Mouse (Mus musculus): ENCODE measurements around the gene Pde2a.

Gene Pde2a

DNA sequence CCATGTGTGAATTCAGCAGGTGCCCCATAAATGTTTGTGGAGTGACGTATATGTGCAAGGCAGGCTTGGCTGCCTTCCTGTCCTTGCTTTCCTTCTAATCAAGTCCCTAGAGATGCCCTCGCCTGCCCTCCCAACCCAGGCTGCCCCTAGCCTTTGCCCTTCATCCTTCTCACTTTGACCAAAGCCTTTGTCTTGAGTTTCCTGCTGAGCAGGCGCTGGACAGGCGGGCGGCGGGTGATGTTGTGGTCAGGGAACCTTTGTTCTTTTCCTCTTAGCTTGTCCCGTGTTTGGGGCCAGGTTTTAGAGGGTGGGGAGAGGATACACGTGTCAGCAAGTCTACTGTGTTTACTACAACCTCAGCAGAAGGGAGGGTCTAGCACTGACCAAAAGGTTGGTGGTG is 32.2 kb downstream of the Pde2a start:
- no peak for DNase-seq (ENCODE audit: low read depth, low spot score)

DNA sequence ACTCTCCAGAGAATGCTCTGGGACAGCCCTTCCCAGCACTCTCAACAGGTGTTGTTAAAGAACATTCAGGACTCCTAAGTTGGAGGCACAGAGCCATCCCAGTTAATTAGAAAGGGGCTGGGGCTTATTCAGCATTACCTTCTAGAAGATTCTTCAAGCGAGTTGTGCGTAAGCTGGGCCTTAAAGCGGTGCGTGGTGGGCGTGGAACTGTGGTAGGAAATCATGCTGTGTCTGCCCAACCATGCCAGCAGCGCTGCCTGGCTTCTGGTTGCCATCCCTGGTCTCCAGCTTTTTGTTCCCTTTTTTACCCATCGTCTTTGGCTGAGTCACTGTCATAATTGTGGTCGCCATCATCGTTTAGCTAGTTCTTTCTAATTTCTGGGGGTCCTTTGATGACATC is 33.0 kb downstream of the Pde2a start:
- DNase-seq (ENCODE audit: low read depth, low spot score) = no peak

DNA sequence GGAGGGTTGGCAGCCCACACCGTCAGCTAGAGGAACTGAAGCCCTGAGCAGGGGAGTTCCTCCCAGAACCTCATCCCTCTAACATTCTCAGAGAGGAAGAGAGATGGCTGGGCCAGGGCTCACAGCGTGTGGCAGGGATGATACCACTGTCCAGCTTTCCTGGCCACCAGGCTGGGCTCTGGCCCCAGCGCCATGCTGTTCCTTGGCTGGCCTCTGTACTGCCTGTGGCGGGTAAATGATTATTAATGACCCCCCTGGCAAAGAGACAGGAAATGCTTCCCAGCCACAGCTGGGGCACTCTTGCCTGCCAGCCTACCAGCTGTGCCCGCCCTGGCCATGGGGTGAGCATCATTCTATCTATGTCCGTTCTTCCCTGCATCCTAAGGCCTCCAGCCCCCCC is 33.6 kb downstream of the Pde2a start:
- DNase-seq (ENCODE audit: low read depth, low spot score) = no peak

DNA sequence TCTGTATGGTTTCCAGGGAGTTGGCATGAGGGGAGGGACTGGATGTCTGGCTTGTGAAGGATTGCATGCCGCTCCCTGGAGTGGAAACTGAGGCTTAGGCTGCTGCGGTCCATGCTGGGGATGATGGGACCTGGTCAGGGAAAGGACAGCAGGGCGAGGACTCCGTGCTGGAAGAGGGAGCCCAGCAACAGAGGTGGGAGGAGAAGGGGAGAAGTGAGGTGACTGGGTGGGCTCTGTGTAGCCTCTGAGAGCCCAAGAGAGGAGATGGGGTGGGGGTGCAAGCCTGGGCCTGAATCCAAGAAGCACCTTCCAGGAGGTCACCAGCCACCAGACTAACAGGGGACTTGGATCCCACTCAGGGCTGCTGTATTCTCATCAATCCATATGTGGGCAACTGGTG is 34.8 kb downstream of the Pde2a start:
- DNase-seq (ENCODE audit: low read depth, low spot score) = no peak

DNA sequence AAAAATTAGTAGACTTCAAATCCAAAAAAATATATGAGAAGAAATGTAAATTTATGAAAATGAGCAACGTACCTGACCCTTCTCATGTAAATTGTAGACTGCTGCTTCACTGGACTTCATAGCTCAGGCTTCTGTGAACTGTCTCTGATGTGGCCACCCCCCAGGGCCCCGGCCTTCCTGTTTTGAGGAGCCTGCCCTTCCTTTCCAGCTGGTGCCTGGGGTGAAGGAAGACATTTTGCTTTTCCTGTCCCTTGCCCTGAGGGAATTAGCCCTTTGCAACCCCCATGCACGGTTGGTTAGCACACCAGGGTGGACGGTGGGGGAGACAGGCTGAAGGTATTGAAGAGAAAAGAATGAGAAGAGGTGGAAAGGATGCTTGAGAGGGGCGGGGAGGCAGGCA is 35.3 kb downstream of the Pde2a start:
- DNase-seq (ENCODE audit: low read depth, low spot score) = no peak

DNA sequence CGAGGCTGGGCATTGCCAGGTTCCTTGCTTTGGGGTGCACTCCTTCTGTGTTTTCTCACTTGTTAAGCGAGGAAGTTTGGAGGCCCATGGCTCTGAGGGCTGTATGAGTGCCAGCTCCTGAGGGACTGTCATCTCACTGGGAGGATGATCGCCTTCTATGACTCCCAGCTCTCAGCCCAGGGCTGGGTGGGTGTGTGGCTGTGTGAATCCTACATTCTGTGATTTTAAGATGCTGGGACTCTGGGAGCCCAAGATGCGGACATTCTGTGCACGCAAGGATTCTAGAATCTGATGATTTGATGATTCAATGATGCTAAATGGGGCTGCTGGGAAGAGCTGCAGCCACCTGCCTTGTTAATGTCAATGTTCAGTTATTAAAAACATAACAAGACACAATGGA is 35.8 kb downstream of the Pde2a start:
- DNase-seq (ENCODE audit: low read depth, low spot score) = no peak

DNA sequence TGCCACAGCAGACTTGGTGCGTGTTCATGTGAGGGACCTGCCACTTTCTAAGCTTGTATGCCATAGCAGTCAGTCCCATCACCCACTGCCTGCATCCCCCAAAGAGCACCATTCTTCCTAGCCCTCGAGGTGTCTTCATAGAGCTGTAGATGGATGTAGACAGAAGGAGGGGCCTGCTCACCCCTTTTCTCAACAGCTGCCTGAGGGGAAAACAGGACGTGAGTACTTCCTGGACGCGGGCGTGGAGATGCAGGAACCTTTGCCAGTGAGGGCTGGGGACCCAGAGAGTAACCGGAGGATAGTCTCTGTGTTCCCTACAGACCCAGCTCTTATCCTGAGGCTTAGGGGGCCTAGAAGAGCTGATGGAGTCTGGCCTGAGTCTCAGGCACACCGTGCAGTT is 36.3 kb downstream of the Pde2a start:
- no peak for DNase-seq (ENCODE audit: low read depth, low spot score)

DNA sequence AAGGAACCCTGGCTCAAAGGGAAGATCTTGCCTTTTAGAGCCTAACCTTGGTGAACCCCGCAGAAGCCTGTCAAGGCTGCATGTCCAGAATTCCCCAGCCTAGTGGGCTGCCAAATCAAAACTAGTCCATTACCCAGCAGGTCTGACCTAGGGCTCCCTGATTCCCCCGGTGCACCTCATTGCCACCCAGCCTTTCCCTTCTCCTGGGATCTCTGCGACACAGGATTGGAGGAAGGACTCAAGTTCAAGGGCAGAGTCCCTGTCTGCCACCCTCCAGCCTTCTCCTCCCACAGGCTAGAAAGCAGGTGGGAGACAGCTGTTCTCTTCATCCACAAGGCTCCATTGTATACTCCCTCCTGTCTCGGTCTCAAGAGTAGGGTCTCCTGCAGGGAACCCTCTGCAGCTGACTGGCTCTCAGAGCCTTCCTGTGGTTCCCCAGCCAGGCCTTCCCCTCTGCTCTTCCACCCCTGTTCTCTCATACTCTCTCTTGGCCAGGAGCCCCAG is 36.8 kb downstream of the Pde2a start:
- no peak for DNase-seq (ENCODE audit: low read depth, low spot score)

DNA sequence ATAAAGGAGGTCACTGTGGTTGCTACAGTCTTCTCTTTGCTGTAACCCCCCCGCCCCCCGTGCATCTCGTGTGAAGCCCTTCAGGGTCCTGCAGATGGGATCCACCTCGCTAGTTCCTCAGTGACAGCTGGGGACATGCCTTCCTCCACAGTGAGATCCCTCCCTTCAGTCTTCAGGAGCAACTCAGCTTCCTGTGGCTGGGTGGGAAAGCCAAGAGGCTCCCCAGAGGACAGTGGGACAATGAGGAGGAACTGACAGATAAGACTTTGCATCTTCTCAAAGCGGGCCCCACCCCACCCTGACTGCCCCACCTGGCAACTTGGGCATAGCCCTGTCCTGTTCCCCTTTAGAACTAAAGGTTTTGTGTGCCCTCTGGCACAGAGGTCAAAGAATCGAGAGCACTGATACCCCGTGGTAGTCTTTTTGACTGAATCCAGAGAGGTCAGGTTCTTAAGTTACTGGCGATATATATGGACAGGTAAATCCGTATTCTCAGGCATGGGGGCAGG is 37.9 kb downstream of the Pde2a start:
- DNase-seq (ENCODE audit: low read depth, low spot score) = no peak

DNA sequence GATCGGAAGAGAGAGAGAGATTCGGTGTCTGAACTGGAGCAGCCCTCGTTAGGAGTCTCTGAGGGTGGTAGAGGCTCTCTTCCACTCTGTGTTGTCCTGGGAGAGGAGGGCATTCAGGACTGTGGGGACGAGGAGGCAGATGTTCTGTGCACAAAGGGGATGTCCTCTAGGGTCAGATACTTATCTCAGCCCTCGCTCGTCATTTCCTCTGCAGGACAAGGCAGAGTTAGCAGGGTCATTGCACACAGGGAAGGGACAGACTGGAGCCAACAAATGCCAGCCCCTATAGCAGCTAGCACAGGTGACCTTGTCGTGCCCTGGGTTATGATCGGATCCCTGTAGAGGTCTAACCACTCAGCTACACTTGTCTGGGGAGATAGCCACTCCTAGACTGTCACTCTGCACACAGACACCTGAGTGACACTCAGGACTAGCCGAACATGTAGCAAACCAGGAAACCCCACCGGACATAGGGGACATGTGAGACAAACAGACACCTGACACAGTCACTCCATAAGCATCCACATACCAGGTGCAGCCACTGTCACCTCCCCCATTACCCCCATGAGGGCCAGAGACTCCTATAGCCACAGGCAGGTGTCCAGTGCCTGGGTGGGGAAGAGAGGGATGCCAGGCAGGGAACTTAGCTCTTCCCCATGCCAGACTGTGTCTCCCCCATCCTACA is 38.6 kb downstream of the Pde2a start:
- no peak for DNase-seq (ENCODE audit: low read depth, low spot score)

DNA sequence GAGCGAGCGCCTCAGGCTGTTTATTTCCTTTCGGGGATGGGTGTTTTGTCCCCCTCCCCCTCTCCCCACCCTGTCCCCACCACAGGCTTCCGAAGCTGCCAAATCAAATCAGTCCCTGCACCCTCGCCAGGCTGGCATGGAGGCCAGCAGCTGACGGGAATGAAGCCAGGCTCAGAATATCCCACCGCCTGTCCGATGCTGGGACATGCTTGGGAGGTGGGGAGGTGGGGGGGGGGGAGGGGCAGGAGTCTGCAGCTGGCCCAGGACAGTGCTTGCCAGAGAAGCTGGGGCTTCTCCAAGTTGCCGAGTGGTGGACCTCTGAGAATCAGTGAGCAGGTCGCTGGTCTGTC is 39.1 kb downstream of the Pde2a start:
- no peak for DNase-seq (ENCODE audit: low read depth, low spot score)

DNA sequence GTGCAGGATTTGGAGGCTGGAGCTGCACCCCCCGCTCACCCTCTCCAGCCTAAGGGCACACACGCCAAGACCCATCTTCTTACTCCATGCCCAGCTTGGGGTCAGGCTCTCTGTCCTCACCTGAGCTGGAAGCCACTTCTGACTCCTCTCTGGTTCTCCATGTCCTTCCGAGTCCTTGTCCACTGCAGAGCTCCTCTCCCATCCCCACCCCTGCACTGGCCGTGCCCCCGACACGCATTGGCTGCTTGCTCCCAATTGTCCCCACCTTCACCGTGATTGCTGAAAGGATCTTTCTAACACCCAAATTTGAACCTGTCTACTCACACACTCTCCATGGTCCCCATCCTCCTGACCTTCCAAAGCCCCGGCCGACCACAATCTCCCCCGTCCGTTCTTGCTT is 40.1 kb downstream of the Pde2a start:
- DNase-seq (ENCODE audit: low read depth, low spot score) = no peak

DNA sequence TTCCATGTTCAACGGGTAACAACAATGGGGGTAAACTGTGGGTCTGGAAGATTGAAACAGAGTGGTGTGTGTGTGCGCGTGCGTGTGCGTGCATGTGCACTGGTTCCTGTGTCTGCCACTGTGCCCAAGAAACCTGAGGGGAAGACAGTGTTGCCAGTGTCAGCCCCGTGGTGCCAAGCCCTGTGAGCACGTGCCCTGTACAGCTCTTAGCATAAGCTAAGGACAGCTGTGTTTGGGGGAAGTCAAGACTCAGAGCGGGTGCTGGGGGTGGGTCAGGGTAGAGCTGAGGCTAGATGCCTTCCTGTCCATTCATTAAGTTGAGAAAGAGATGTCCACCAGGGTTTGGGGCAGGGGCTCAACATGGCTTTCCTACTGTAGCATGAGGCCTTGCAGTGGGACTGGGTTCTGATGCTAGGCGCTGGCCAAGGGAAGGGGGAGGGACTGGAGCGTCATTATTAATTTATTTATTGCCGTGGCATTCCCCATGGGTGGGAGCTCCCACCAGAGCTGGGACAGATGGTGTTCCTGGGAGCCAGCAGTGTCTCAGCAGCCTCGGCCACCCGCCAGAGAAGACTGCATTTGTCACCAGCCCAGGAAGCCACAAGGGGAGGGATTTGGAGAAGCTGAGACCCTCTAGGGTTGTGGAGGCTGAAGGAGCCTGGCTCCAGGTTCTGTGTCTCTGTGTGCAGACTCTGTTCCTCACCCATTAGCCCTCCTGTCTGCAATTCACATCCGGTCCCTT is 41.0 kb downstream of the Pde2a start:
- DNase-seq (ENCODE audit: low read depth, low spot score) = no peak

DNA sequence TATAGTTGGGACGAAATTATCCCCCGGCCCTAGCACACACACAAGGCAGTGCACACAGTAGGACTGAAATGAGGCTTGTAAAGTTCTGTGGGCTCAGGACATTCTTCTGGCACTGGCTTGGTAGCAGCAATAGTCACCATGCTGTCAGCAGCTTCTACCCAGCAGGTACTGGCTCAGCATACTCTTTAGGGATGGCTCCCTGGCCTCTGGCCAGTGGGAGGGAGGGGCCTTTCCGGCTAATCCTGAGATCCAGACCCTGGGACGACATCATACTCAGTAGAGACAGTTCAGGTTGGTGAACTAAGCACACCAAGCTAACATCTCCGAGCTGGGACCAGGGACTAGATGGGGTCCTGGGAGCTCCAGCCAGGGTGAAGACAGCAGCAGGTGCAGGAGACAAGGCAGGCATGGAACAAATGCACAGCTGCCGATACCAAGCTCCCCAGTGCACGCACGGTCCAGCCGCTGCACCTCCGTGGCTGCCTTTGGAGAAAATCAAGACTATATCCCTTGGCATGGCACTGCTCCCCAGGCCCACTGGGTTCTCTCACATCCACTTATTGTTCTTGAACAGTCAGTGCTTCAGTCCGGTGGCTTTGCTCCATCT is 42.3 kb downstream of the Pde2a start:
- no peak for DNase-seq (ENCODE audit: low read depth, low spot score)

DNA sequence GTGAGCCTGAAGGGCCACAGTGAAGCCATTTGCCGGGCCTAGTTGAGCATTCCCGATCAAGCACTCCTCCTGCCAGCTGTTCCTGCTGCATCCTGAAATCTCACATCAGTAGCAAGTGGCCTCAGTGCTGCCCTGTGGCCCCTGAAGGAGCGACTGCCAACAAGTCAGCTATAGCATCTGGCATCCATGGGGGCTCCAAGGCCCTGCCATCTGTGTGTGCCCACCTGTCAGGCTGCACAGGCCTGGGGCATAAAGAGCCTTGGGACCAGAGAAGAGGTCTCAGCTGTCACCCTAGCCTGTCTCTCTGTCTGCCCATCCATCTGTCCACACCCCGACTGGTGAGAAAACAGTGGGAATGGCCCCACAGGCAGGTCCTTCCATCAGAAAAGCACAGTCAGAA is 43.4 kb downstream of the Pde2a start:
- no peak for DNase-seq (ENCODE audit: low read depth, low spot score)

DNA sequence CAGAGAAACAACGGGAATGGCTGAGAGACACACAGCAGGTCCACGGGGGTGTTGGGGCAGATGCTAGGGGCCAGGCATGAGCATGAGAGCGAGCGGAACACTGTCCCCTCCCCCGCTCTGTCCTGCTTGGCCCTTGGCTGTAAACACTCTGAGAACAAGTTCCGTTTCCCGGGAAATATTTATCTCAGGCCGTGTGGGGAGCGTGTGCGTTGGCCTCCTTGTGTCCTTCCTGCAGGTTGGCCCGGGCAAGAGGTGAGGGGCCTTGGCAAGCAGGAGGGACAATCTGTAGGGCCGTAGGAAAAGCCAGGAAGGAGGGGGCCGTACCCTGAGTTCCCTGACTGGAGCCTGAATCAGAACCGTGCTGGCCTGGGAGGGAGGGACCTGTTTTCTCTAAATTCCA is 43.9 kb downstream of the Pde2a start:
- no peak for DNase-seq (ENCODE audit: low read depth, low spot score)

DNA sequence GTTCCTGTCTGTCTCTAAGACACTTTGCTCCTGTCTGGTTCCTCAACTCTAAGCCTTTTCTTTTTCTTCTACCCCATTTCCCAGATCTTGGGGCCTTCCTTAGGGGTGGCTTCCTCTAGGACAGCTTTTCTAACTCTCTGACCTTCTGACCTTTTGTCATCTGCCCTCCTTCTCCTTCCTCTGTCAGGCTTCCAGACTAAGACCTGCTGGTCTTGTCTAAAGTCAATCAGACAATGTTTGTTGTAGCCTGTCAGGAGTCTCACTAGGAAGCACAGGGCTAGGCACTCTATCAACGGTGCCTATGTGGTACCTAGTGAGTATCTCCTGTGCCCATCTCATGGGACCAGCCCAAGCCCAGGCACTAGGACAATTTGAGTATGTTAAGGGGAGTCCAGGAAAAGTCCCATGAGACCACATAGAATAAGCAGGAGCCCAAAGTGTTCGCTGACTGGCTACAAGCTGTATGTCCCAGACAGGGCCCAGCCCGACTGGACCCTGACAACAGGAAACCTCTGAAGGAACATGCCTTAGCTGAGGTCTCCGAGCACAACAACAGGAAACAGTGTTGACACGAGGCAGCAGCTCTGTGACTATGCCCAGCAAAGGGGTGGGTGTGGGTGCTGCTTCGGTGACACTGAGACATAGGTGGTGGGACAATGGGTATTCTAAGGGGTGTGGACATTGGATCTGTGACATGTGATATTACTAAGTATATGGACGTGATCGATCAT is 44.5 kb downstream of the Pde2a start:
- no peak for DNase-seq (ENCODE audit: low read depth, low spot score)

DNA sequence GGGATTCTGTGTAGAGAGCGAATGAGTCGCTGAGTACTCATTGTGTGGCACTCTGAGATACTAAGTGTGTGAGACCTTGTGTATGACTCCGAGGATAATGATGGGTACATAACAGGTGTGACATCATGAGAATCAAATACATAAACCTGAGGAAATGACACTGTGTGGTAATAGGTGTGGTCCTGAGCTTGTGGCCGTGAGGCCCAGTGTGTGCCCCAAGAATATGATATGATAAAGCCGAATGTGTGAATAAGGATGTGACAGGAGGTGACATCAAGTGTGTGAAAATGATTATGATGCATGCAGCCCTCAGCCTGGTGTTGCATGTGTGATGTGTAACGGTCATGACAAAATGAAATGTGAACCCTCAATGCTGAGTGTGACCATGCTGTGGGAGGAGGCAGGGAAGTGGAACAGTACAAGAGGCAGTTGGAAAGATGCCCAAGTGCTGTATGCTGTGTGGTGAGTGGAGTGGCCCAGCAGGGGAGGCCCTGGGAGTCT is 45.1 kb downstream of the Pde2a start:
- DNase-seq (ENCODE audit: low read depth, low spot score) = no peak

DNA sequence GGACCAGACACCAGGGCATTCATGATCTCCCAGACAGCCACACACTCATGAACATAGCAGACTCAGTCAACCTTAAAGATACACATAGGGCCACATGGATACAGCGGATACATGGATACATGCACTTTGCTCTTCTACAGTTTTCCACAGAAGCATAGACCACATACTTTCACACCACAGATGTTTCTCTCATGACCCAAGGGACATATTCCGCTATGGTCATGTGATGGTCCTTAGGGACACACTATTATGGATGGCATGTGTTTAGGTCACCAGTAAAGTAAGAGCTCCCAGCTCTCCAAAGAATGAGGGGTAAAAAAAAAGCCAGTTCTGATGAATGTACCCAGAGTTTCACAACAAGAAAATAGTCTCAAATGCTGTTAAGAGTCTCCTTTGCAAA is 49.9 kb downstream of the Pde2a start:
- DNase-seq (ENCODE audit: low read depth, low spot score) = no peak

DNA sequence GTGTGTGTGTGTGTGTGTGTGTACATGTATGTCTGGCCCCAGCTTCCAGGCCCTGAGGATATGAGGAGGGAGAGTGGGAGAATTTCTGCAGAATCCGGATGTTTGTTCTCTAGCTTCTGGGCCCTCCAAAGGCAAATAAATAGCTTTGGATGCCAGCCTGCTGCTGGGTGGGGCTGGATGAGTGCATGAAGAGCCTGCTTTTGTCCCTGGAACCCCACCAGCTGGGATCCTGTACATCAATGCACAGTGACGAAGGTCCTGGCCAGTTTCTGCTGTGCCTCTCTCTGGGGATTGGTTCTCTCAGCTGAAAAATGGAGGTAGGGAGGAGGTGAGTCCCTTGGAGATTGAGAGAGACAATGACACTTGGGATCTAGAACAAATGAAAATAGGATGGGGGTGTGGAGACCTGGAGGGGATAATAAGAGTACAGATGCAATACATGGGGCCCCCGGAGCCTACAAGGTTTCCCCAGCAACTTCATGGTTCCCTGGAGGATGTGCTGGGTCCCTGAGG is 50.5 kb downstream of the Pde2a start:
- DNase-seq (ENCODE audit: low read depth, low spot score) = no peak

DNA sequence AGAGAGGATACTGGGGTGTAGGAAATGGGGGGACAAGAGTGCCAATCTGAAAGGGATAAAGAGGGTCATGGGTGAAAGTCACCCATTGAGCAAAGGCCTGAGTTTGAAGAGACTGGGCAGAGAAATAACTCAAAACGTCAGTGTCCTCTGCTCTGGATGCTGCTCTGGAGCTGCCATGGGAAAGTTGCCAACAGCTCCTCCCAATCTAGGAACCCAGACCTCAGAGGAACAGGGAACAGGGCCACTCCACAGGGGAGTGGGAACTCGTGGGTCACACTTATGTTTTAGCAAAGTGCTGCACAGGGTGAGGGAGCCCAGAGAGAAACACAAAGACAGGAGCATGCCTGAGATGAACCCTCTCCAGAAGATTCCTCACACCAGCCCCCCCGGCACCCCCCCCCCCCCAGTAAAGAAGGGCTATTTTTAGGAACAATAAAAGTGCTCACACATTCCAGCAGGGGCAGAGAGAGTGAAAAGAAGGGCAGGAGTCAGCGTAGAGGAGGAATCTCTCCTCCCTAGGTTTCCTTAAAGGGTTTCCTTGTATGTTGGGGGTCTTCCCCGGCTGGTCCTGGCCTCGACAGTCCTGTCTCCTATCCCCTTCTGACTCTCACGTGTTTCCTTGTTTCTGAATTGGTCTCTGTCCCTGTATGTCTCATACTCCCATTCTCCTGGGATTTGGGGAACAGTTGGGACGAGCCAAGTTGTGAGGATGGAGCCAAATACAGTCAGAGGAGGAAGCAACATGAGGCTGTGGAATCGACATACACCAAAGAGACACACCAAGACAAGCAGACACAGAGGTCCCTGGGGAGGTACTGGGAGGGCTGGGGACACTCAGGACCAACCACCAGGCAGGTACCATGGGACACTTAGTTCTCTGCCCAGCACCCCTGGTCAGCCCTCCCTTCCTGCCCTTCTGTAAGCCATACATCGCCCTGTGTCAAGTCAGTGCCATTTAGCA is 51.4 kb downstream of the Pde2a start:
- no peak for DNase-seq (ENCODE audit: low read depth, low spot score)
